Mouse (Mus musculus) kidney, postnatal 0 days (tissue): ENCODE measurements around the gene Tufm. TPM values are rescaled to one million over a fixed set of nuclear protein-coding genes. Genes with fewer than 3 reads are reported as not detected.

Source experiments
- ATAC-seq: fragments of 200-750 bp; cut with Nextera tagmentation; replicated peaks from 2 replicates; pipeline ENCODE4 v1.8.0; 2017; ENCODE audit warnings: low read depth, moderate number of reproducible peaks, moderate TSS enrichment, moderate library complexity; ENCODE audit not compliant: low FRiP score
- DNase-seq: peaks from one replicate; pipeline ENCODE4 v3.0.0-alpha.2; 2016; ENCODE audit warnings: low spot score
- H3K27ac ChIP-seq: fragments of 300-500 bp; sonication (generic); 2 replicates; pipeline ENCODE4 v1.5.1; 2014; ENCODE audit warnings: mild to moderate bottlenecking
- H3K27me3 ChIP-seq: fragments of 300-500 bp; sonication (generic); 2 replicates; pipeline ENCODE4 v1.6.1; 2014; ENCODE audit warnings: low read length, mixed read lengths; ENCODE audit not compliant: insufficient read depth
- H3K36me3 ChIP-seq: fragments of 300-500 bp; sonication (generic); 2 replicates; pipeline ENCODE4 v1.6.1; 2014; ENCODE audit warnings: low read length, mixed read lengths; ENCODE audit not compliant: insufficient read depth
- H3K4me1 ChIP-seq: fragments of 300-500 bp; sonication (generic); replicated peaks from 2 replicates; pipeline ENCODE4 v1.6.1; 2014; ENCODE audit warnings: antibody characterized with exemption, low read length, mixed read lengths; ENCODE audit not compliant: insufficient read depth
- H3K4me2 ChIP-seq: fragments of 300-500 bp; sonication (generic); 2 replicates; pipeline ENCODE4 v1.6.1; 2014; ENCODE audit warnings: mild to moderate bottlenecking, low read length, moderate library complexity, mixed read lengths
- H3K4me3 ChIP-seq: fragments of 300-500 bp; sonication (generic); replicated peaks from 2 replicates; pipeline ENCODE4 v1.5.1; 2014; ENCODE audit warnings: low read depth, low read length
- H3K9ac ChIP-seq: fragments of 300-500 bp; sonication (generic); 2 replicates; pipeline ENCODE4 v1.6.1; 2014; ENCODE audit warnings: low read depth, low read length
- H3K9me3 ChIP-seq: fragments of 300-500 bp; sonication (generic); replicated peaks from 2 replicates; pipeline ENCODE4 v1.6.1; 2016; ENCODE audit warnings: low read length, inconsistent platforms, mixed read lengths
- CTCF ChIP-seq: IDR thresholded peaks from 2 replicates; pipeline ENCODE4 v1.5.1; 2016; ENCODE audit warnings: antibody characterized with exemption, low read depth, mild to moderate bottlenecking, moderate library complexity
- WGBS: fragments of 180-500 bp; shearing (Covaris S2); extraction: QIAGEN DNeasy Blood & Tissue Kit; methylation state at CpG from one replicate; pipeline ENCODE4 v1.1.7; 2014; 5-methylcytosine and 5-hydroxymethylcytosine counted together
- polyA plus RNA-seq: library from polyadenylated mRNA; unstranded; fragments of >200 nt; fragmentation: Nextera tagmentation; extraction: Ambion mirVana; gene quantifications from 2 replicates; pipeline ENCODE4 v1.2.1, GENCODE M21; 2015

Tufm gene
- polyA plus RNA-seq, 1 experiment from 2014 or later, result 117 TPM

DNA sequence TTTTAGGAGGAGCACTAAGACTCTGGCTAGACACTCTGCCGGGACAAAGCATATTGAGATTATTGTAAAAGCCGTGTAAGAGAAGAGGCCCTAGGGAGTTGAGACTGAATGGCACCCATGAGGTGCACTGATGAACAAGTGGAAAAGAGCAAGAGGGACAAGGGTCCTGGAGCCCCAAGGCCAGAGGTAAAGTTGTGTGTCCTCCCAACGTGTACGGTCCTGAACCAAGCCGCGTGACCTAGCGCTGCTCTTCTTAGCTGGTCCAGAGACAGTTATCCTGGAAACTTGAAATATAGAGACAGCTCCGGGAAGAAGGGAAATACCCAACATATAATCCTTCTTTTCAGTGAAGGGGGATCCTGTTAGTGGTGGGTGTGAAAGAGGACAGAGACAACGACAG, 49.3 kb downstream of the Tufm start:
- Histone ChIP-seq H3K4me3 (peak overlapping the region; percentile 38), H3K27me3 (0 out of 2 replicates have a peak, but pooled peaks cover 8% of the 10 kb centered on the region), H3K4me2 (peak overlapping the region; percentile 56), H3K4me1 (no peaks in the 10 kb centered on the region; the same call in 1 of the 2 replicates), H3K36me3 (no peaks in the 10 kb centered on the region), H3K9ac (no peak overlapping the region), H3K27ac (no peak overlapping the region), H3K9me3 (no peaks in the 10 kb centered on the region)
- WGBS, result 60% methylated on average over 9 of the region's 9 CpGs
- no peak for TF ChIP-seq CTCF
- ATAC-seq, result no peak
- no peak for DNase-seq

DNA sequence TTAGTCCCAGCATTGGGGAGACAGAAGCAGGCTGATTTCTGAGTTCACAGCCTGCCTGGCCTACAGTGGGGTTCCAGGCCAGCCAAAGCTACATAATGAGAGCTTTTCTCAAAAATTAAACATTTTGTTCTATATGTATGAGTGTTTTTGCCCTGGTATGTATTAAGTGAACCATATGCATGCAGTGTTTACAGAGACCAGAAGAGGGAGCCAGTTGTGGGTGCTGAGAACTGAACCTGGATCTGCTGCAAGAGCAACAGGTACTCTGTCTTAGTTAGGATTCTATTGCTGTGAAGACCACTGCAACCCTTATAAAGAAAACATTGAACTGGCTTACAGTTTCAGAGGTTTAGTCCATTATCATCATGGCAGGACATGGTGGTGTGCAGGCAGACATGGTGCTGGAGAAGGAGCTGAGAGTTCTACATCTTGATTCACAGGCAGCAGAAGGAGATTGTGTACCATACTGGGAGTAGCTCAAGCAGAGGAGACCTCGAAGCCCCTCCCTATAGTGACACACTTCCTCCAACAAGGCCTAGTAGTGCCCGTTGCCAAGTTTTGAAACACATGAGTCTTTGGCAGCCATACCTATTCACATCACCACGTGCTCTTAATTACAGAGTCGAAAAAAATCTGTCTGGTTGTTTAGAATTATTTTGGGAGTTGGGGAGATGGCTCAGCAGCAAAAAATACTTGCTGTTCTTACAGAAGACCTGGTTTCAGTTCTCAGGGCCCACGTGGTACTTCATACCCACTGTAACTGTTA, 50.8 kb downstream of the Tufm start:
- Histone ChIP-seq H3K4me3 (no peak overlapping the region), H3K4me1 (no peaks in the 10 kb centered on the region; the same call in 1 of the 2 replicates), H3K27me3 (0 out of 2 replicates have a peak, but pooled peaks cover 8% of the 10 kb centered on the region), H3K36me3 (no peaks in the 10 kb centered on the region), H3K9ac (no peak overlapping the region), H3K27ac (no peak overlapping the region), H3K4me2 (no peak overlapping the region), H3K9me3 (no peaks in the 10 kb centered on the region)
- 77% methylated on average over 5 of the region's 5 CpGs for WGBS
- DNase-seq (peak; percentile 47), ATAC-seq (no peak)
- TF ChIP-seq CTCF, result peak; percentile 61

Other genes with a start within 250 kb of the Tufm start
- 17.7 and 19.7 TPM in 2 replicates for gene Sbk1, start 214.7 kb upstream of the Tufm start, polyA plus RNA-seq
- 0.93 and 1.1 TPM in 2 replicates for gene Lat, start 117.8 kb upstream of the Tufm start, polyA plus RNA-seq
- 57.6 and 62.8 TPM in 2 replicates for gene Spns1, start 109.9 kb upstream of the Tufm start, polyA plus RNA-seq
- gene Nfatc2ip, start 90.6 kb upstream of the Tufm start, polyA plus RNA-seq, result 2.0 and 2.5 TPM in 2 replicates
- 0.10 and 0.16 TPM in 2 replicates for gene Cd19, start 72.5 kb upstream of the Tufm start, polyA plus RNA-seq
- 29.7 and 31.7 TPM in 2 replicates for gene Rabep2, start 58.6 kb upstream of the Tufm start, polyA plus RNA-seq
- gene Atp2a1, start 24.3 kb upstream of the Tufm start, polyA plus RNA-seq, result 0.45 and 0.71 TPM in 2 replicates
- 44.1 and 44.8 TPM in 2 replicates for gene Sh2b1, start 11.9 kb upstream of the Tufm start, polyA plus RNA-seq
- 30.2 and 30.3 TPM in 2 replicates for gene Atxn2l, start 16.1 kb downstream of the Tufm start, polyA plus RNA-seq
- 213 and 217 TPM in 2 replicates for gene Eif3c, start 79.0 kb downstream of the Tufm start, polyA plus RNA-seq
- 1.2 and 1.3 TPM in 2 replicates for gene Apobr, start 97.6 kb downstream of the Tufm start, polyA plus RNA-seq
- gene Cln3, start 98.5 kb downstream of the Tufm start, polyA plus RNA-seq, result 34.4 and 36.9 TPM in 2 replicates
- gene Il27, start 107.6 kb downstream of the Tufm start, polyA plus RNA-seq, result not detected in 2 replicates
- 24.5 and 24.8 TPM in 2 replicates for gene Nupr1, start 143.5 kb downstream of the Tufm start, polyA plus RNA-seq
- gene Sgf29, start 161.9 kb downstream of the Tufm start, polyA plus RNA-seq, result 37.8 and 38.6 TPM in 2 replicates
- 13.4 and 17.3 TPM in 2 replicates for gene Sult1a1, start 189.1 kb downstream of the Tufm start, polyA plus RNA-seq
- 140 and 145 TPM in 2 replicates for gene Bola2, start 208.0 kb downstream of the Tufm start, polyA plus RNA-seq
- 7.1 and 9.0 TPM in 2 replicates for gene Slx1b, start 208.4 kb downstream of the Tufm start, polyA plus RNA-seq
- 13.1 and 14.6 TPM in 2 replicates for gene Coro1a, start 220.4 kb downstream of the Tufm start, polyA plus RNA-seq